Mouse (Mus musculus): ENCODE measurements around the gene Atr.

GRCm38 (mm10) chr9:95856004-95856403 lies 1.4 kb upstream of the Atr start:
- TF ChIP-seq CTCF (IDR thresholded peaks at IDR 0.05; ENCODE audit: low read depth): no peak
- TF ChIP-seq EP300 (IDR thresholded peaks at IDR 0.05; ENCODE audit: low read depth): no peak

Data from liver, postnatal 0 days (tissue).